Mouse (Mus musculus): ENCODE results near the gene Prf1.

The Prf1 gene

GRCm38 (mm10) chr10:61297477-61297876, at the start of gene Prf1:
Gene Prf1 (plus strand): TSS chr10:61297833.
- no peak for DNase-seq (ENCODE audit: low read depth)

GRCm38 (mm10) chr10:61248596-61249114, 49.0 kb upstream of the Prf1 start:
- DNase-seq (ENCODE audit: low read depth) = no peak

GRCm38 (mm10) chr10:61249951-61250350, 47.7 kb upstream of the Prf1 start:
- no peak for DNase-seq (ENCODE audit: low read depth)

DNA sequence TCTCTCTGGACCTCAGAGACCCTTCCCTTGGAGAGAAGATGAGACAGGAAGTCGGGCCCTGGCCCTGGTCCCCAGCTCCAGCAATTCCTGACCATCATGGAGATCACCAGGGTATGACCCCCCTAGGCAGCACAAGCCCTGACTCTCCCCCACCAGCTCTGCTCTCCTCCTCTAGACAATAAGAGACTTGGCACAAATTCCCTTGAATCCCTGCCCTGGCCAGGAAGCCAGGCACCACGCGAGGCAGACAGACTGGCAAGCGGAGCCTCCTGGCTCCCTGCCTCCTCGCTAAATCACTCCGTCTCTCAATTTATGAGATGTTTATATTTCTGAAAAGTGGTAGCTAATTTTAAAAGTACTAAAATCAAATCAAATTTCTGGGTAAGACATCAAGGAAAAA, 42.9 kb upstream of the Prf1 start:
- DNase-seq (ENCODE audit: low read depth) = no peak

DNA sequence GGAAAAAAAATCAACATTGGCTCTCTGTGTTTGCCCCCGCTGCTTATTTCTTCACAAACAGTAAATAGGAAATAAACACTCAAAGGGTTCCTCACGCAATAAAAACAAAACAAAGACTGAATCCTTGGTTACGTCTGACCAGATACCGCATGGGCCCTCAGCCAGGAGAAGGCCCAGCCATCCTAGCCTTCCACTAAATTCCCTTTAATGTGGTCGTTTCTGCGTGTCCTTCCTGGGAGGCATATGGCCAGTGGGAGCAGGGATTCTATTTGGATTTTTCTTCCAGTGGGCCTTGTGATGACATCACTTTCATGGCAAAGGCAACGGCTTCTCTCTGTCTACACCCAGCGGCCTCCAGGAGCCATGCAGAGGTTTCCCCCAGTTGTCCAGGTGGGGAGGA, 42.4 kb upstream of the Prf1 start:
- no peak for DNase-seq (ENCODE audit: low read depth)

- no peak for DNase-seq (ENCODE audit: low read depth)
These were observed 41.0 kb upstream of the Prf1 start for GRCm38 (mm10) chr10:61256665-61257064.

DNA sequence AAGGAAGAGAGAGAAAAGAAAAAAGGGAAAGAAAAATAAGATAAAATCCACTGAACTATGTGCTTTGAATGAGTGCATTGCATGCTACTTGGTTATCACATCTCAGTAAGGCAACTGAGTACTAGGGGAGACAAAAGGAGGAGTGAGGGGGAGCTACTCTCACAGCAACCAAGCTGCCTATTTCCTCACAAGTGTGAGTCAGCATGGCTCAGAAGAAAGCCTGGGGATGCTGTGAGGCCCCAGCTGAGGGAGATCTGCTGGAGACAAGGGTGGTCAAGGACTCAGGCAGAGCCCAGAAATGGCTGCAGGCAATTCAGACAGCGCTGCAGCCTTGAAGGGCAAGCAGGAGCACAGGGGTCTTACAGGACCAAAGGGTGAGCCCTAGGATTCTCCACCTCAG, 39.5 kb upstream of the Prf1 start:
- DNase-seq (ENCODE audit: low read depth) = no peak

- no peak for DNase-seq (ENCODE audit: low read depth)
These were observed 36.1 kb upstream of the Prf1 start for GRCm38 (mm10) chr10:61261229-61262156.

DNA sequence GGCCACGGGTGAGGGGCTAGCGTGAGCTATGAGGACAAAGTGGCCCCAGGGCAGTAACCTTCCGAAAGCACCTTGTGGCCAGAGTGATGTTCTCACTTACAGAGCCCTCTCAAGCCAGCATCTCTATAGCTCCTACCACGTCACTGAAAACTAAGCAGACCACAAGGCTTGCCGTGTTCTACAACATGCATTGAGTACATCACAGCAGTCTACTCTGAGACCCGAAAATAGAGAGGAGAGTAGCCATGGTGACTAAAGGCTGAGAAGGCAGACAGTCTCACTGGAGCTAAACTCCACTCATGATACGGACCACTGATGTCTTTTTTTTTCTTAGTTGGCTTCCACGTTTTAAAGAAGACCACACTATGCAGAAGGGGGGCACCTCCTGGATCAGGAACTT, 34.0 kb upstream of the Prf1 start:
- no peak for DNase-seq (ENCODE audit: low read depth)

- DNase-seq (ENCODE audit: low read depth) = no peak
These were observed 30.3 kb upstream of the Prf1 start for GRCm38 (mm10) chr10:61267378-61267777.

- peak; percentile 76 for DNase-seq (ENCODE audit: low read depth)
These were observed 25.5 kb upstream of the Prf1 start for GRCm38 (mm10) chr10:61272089-61272626.

- no peak for DNase-seq (ENCODE audit: low read depth)
These were observed 25.0 kb upstream of the Prf1 start for GRCm38 (mm10) chr10:61272631-61273030.

GRCm38 (mm10) chr10:61273081-61273843, 24.4 kb upstream of the Prf1 start, which contains the start of gene Adamts14:
Gene Adamts14 (minus strand): TSS chr10:61273438.
- no peak for DNase-seq (ENCODE audit: low read depth)

DNA sequence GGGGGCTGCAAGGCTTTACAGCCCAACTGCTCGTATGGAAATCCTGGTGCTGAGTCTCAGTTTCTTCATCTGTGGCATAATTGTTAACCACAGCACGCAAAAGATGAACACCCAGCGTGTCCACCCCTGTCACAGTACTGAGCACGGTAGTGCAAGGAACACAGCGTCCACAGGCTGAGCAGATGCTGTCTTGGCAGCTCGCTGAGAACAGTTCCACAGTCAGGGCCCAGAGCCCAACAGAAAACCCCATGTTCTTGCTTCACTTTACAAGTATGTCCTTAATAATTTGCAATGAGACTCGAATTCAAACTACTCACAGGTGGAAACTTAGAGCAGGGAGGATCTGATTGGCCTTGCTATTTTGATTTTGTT, 23.8 kb upstream of the Prf1 start:
- DNase-seq (ENCODE audit: low read depth) = no peak

GRCm38 (mm10) chr10:61274532-61274931, 23.1 kb upstream of the Prf1 start:
- no peak for DNase-seq (ENCODE audit: low read depth)

DNA sequence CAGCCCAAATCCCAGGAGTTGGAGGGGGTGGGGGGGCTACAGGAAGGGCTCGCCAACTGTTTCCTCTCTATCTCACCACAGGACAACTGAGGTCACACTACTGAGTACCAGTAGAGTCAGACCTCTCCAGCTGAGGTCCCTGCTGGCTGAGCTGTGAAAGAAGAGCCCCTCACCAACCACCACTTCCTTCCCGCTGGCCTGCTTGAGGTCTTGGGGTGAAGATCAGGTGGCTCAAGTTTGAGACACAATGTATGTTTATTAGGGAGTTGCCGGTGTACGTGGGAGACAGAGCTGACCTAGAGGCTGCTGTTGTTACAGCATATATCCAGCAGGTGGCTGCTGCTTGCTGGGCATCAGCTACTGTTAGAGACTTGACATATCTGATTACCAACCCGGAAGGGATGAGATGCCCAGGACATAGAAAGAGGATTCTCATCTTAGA, 21.9 kb upstream of the Prf1 start:
- DNase-seq (ENCODE audit: low read depth) = no peak

GRCm38 (mm10) chr10:61277051-61277450, 20.6 kb upstream of the Prf1 start:
- DNase-seq (ENCODE audit: low read depth) = no peak

DNA sequence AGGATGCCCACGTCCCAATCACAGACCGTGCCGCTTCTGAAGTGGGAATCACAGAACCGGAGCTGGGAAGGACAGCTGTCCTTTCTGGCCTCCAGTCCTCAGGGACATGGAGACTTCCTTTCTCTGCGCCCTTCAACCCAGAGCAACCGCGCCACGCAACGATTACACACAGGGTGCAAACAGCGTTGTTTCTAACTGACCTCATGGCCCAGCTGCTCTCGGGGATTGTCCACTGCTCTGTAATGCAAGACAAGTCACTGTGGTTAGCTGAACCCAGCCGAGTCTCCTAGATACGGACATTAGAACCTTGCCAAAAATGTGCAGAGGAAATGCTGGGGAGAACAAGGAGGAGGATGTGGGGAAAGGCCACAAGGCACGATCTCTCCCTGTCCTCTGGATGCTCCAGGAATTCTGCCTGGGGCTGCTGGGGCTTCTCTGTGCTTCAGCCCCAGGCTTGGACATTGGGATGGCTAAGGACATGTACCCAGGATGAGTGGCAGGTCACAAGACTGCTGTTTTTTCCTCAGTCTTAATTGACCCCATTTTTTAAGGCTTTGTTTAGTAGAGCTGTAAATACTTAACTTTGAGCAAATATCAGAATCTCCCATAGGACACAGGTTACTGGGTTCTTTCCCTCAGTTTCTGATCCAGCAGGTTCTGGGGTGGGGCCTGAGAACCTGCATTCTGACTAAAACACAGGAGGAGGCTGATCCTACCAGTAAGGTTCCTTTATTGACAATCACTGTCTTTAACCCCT, 19.5 kb upstream of the Prf1 start:
- no peak for DNase-seq (ENCODE audit: low read depth)

GRCm38 (mm10) chr10:61281115-61281514, 16.5 kb upstream of the Prf1 start:
- DNase-seq (ENCODE audit: low read depth) = no peak

GRCm38 (mm10) chr10:61284309-61284708, 13.3 kb upstream of the Prf1 start:
- no peak for DNase-seq (ENCODE audit: low read depth)

DNA sequence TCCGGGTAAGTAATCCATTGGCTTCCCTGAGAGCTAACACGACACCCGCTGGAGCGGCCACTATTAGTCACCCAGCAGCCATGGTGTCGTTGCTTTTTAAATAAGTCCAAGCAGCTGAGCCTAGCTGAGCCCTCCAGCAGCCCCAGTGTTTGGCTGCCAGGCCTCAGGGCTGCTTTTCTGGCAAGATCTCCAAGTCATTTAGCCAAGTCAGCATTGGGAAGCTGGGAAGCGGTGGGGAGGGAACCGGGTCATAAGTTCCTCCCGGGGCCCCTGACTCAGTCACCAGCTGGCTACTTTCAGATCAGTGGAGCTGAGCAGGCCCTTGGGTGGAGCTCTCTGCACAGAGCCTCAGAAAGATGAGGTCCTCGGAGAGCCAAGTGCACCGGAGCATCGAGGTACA, 12.4 kb upstream of the Prf1 start:
- peak; percentile 90 for DNase-seq (ENCODE audit: low read depth)

DNA sequence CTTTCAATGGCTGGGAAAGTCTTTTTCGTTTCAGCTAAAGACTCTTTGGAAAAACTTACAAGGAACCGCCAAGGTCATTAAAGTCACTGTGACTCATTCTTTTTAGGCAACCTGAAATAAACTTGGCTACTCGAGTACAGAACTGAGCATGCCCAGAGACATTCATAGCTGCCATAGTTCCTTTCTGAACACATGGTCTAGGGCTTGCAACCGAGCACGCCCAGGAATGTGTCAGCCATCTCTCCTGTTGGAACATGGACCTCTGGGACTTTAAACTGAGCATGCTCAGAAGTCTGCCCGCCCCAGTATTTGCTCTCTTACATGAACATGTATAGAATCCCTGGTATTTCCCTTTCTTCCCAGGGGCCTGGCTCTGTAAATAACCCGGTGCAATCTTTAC, 11.4 kb upstream of the Prf1 start:
- peak; percentile 89 for DNase-seq (ENCODE audit: low read depth)

Measured in fibroblast of lung, adult 2 months (primary cell).